Mouse (Mus musculus) bone marrow, adult 2 months (tissue): Measurements from ENCODE around the gene Fam124b.

Experiments
- CTCF ChIP-seq: fragments of 200-500 bp; IDR thresholded peaks from 2 replicates; pipeline ENCODE4 v1.5.1; 2011; ENCODE audit warnings: low read length, control low read depth; ENCODE audit not compliant: control insufficient read depth, insufficient read depth
- POLR2A ChIP-seq: fragments of 200-500 bp; IDR thresholded peaks from 2 replicates; pipeline ENCODE4 v1.6.1; 2011; ENCODE audit warnings: low read depth, mild to moderate bottlenecking, control low read depth, low read length, borderline replicate concordance; ENCODE audit not compliant: control insufficient read depth

DNA sequence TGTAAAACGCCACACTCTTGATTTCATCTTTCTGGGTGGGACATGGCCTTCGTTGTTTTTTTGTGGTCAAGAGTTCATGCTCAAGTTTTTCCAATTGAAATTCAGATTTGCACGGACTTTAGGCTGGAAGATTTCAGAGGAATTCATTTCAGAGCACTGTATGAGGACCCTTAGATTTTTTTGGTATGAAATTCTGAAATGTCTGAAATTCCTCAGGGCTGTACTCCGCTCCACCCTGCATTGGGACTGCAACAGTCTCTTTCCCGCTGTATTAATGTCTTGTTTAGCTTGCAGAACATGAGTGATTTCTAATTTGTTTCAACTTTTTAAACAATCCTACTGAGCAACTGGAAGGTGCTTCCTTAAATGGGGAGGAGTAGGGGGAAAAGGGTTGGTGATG is 32.0 kb upstream of the Fam124b start:
- no peak for TF ChIP-seq CTCF
- TF ChIP-seq POLR2A = no peak
